Mouse (Mus musculus) ovary, postnatal 10 days (tissue): ENCODE measurements around the gene Ceacam12.
"Not testable (repeated sequence)": the region's sequence is repeated elsewhere in the genome, so short reads cannot be mapped to it uniquely, and the experiment has no call there.

ENCODE experiments used
- DNase-seq: peaks from one replicate; pipeline ENCODE4 v3.0.0; 2022; ENCODE audit warnings: low spot score

Gene Ceacam12

GRCm38 (mm10) chr7:18065629-18066028 is at the start of gene Ceacam12:
Gene Ceacam12 (plus strand): TSS chr7:18065929.
- no peak for DNase-seq

- DNase-seq: not testable (repeated sequence)
Observed at GRCm38 (mm10) chr7:18073821-18074220, 8.1 kb downstream of the Ceacam12 start.

- no peak for DNase-seq
Observed at GRCm38 (mm10) chr7:18100785-18101184, 35.1 kb downstream of the Ceacam12 start.
